Mouse (Mus musculus) G1E (cell line): ENCODE data around the gene Npy2r. TPM values are rescaled to one million over a fixed set of nuclear protein-coding genes. Genes with fewer than 3 reads are reported as not detected.

Source experiments
- ATAC-seq: 2 replicates; pipeline ENCODE4 v1.8.0; 2016; ENCODE audit warnings: mild to moderate bottlenecking; ENCODE audit not compliant: insufficient number of reproducible peaks, poor library complexity, low FRiP score, severe bottlenecking; ENCODE audit errors: extremely low read depth
- DNase-seq: peaks from one replicate; pipeline ENCODE4 v3.0.0; 2012; ENCODE audit warnings: low spot score
- H3K27me3 ChIP-seq: 2 replicates; pipeline ENCODE4 v1.6.1; 2012; ENCODE audit warnings: mild to moderate bottlenecking, low read length, inconsistent platforms; ENCODE audit not compliant: insufficient read depth
- H3K36me3 ChIP-seq: replicated peaks from 2 replicates; pipeline ENCODE3; 2012; ENCODE audit warnings: mild to moderate bottlenecking, inconsistent platforms
- H3K4me1 ChIP-seq: 2 replicates; pipeline ENCODE4 v1.6.1; 2012; ENCODE audit warnings: low read depth, low read length, inconsistent platforms, mixed read lengths; ENCODE audit not compliant: insufficient read depth
- H3K4me3 ChIP-seq: 2 replicates; pipeline ENCODE4 v1.5.1; 2012; ENCODE audit warnings: low read depth, mild to moderate bottlenecking, inconsistent platforms, low read length, moderate library complexity, mixed read lengths
- H3K9me3 ChIP-seq: replicated peaks from 2 replicates; pipeline ENCODE4 v1.6.1; 2012; ENCODE audit warnings: inconsistent platforms
- CTCF ChIP-seq: IDR thresholded peaks from 2 replicates; pipeline ENCODE4 v1.5.1; 2012; ENCODE audit warnings: low read depth, low read length, inconsistent platforms, mixed read lengths
- GATA1 ChIP-seq: IDR thresholded peaks from 2 replicates; pipeline ENCODE4 v1.6.1; 2012; ENCODE audit warnings: borderline replicate concordance, low read length, inconsistent platforms, mixed read lengths
- GATA2 ChIP-seq: IDR thresholded peaks from 2 replicates; pipeline ENCODE4 v1.6.1; 2012; ENCODE audit warnings: low read depth, low read length, inconsistent platforms, borderline replicate concordance
- POLR2AphosphoS5 ChIP-seq: IDR thresholded peaks from 2 replicates; pipeline ENCODE4 v1.6.1; 2012; ENCODE audit warnings: low read depth, low read length, inconsistent platforms; ENCODE audit not compliant: insufficient replicate concordance
- TAL1 ChIP-seq: conservative IDR thresholded peaks from 2 replicates; pipeline ENCODE4 v1.6.1; 2012; ENCODE audit warnings: low read depth, low read length, inconsistent platforms, mixed read lengths
- polyA plus RNA-seq: library from polyadenylated mRNA; stranded (reverse); fragments of >175 nt; gene quantifications from 2 replicates; pipeline ENCODE4 v1.2.3, GENCODE M21; 2012
- total RNA-seq, 2 experiments: library from RNA; stranded (forward) in 1 of 2; stranded (reverse) in 1 of 2; fragments of 200-1000 nt in 1 of 2; fragments of >200 nt in 1 of 2; fragmentation: Nextera tagmentation in 1 of 2; gene quantifications; 2 replicates each; pipeline ENCODE4 v1.2.3; 2014 to 2017

Npy2r gene
- total RNA-seq (2014; fragmentation: Nextera tagmentation) (not detected in 2 replicates), total RNA-seq (2017) (0.16 TPM in 1 of 2 replicates, not detected in the other), polyA plus RNA-seq (not detected in 2 replicates)

- no peak for TF ChIP-seq TAL1
- no peak for TF ChIP-seq GATA1
- no peak for TF ChIP-seq GATA2
- TF ChIP-seq CTCF: no peak
- TF ChIP-seq POLR2AphosphoS5: no peak
- peaks cover 6% of the 10 kb centered on the region; the same call in 1 of the 2 replicates for H3K27me3 ChIP-seq
- H3K4me3 ChIP-seq: no peak within 1 kb of the TSS
- H3K9me3 ChIP-seq: peaks cover 10% of the 10 kb centered on the region
- H3K36me3 ChIP-seq: no peaks in the 10 kb centered on the region
- ATAC-seq (no peak), DNase-seq (no peak)
- no peaks in the 10 kb centered on the region for H3K4me1 ChIP-seq
These were observed at the start of gene Npy2r for GRCm38 (mm10) chr3:82547908-82548721. Gene Npy2r (minus strand): TSS chr3:82548084.

DNA sequence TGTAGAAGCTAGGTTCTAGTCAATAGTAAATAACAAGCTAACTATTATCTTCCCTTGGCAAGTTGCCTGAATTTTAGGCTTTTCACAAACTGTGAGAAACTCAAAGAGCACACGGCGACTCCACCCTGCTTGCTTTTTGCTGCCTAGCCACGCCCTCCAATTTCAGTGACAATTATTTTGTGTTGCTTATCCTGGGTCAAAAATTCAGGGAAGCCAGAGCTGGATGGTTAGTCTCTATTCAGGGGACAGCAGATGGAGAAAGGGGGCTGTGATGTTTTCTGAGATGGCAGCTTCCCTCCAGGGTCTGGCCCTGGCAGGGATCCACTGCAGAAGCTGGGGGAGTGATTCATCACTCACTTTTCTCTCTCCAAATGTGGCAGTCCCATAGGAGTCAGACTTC is 9.9 kb upstream of the Npy2r start:
- Histone ChIP-seq H3K4me3 (no peak overlapping the region), H3K27me3 (no peaks in the 10 kb centered on the region), H3K4me1 (no peaks in the 10 kb centered on the region), H3K36me3 (no peaks in the 10 kb centered on the region), H3K9me3 (no peaks in the 10 kb centered on the region)
- TF ChIP-seq TAL1: no peak
- TF ChIP-seq GATA2: no peak
- no peak for TF ChIP-seq POLR2AphosphoS5
- no peak for TF ChIP-seq CTCF
- TF ChIP-seq GATA1: no peak
- DNase-seq (no peak), ATAC-seq (no peak)

DNA sequence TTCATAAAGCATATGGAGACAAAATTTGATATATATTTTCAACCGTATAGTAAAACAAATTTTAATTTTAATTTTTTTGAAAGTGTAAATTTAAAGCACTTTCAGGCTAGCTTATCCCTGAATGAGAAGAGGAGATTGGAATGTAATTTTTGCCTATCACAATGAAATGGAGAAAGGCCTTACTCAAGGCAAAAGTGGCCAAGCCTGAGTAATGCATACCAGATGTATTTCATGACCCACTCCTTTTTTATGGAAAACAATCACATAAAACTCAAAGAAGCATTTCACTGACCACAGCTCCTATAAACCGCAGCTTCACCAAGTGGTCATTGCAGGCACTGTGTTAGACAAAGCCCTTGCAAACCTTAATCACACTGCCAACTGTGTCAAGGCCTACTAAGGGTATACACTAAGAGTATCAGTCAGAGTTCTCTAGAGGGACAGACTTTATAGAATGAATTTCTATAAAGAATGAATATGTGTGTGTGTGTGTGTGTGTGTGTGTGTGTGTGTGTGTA is 8.5 kb upstream of the Npy2r start:
- Histone ChIP-seq H3K4me3 (no peak overlapping the region), H3K4me1 (no peaks in the 10 kb centered on the region), H3K36me3 (no peaks in the 10 kb centered on the region), H3K9me3 (no peaks in the 10 kb centered on the region), H3K27me3 (no peaks in the 10 kb centered on the region)
- ATAC-seq (no peak), DNase-seq (no peak)
- TF ChIP-seq GATA1 (no peak), POLR2AphosphoS5 (no peak), CTCF (no peak), GATA2 (no peak), TAL1 (no peak)

DNA sequence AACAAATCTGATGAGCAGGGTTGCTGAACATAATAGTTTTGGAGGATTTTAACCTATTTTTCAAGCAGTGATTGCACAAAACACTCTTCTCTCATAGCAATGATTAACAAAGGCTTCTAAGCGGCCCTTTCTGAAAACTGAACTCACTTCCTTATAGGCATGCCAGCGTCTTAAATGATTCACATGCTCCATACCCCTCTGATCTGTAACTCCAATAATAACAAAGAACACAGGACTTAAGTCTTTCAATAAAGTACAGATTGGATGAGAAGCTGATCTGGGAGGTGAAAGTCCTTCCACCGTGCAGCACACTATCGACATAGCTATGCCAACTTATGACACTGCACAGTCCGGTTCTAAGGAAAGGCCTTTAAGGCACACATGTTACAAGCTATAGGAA is 2.0 kb upstream of the Npy2r start:
- no peaks in the 10 kb centered on the region for H3K36me3 ChIP-seq
- H3K9me3 ChIP-seq: peaks cover 10% of the 10 kb centered on the region
- no peak overlapping the region for H3K4me3 ChIP-seq
- H3K27me3 ChIP-seq: peaks cover 6% of the 10 kb centered on the region; the same call in 1 of the 2 replicates
- no peak for TF ChIP-seq GATA2
- TF ChIP-seq GATA1: no peak
- no peak for TF ChIP-seq TAL1
- TF ChIP-seq CTCF: no peak
- TF ChIP-seq POLR2AphosphoS5: no peak
- H3K4me1 ChIP-seq: no peaks in the 10 kb centered on the region
- DNase-seq (no peak), ATAC-seq (no peak)

- TF ChIP-seq TAL1 (no peak), GATA2 (no peak), GATA1 (no peak), POLR2AphosphoS5 (no peak), CTCF (no peak)
- H3K9me3 ChIP-seq: peaks cover 10% of the 10 kb centered on the region
- DNase-seq (no peak), ATAC-seq (no peak)
- H3K36me3 ChIP-seq: no peaks in the 10 kb centered on the region
- H3K4me1 ChIP-seq: no peaks in the 10 kb centered on the region
- peaks cover 6% of the 10 kb centered on the region; the same call in 1 of the 2 replicates for H3K27me3 ChIP-seq
- H3K4me3 ChIP-seq: no peak overlapping the region
These were observed 869 bp upstream of the Npy2r start for GRCm38 (mm10) chr3:82548753-82549152.

DNA sequence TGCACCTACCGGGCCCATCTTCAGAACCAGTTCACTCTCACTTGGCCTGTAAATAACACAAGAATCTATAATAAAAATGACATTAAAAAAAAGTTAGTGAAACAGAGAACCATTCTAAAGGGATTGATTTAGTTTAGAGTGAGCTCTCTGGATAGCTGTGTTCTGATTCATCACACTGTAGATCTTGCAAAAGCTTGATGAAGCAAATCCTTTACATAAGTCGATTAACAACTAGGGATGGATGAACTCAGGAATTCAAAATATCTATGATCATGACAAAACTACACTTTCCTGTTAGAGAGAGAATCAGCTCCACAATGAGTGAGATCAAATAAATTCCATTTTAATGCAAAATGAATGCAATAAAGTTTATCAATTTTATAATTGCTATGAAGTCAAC is 6.4 kb downstream of the Npy2r start:
- Histone ChIP-seq H3K4me3 (no peak overlapping the region), H3K27me3 (no peaks in the 10 kb centered on the region), H3K4me1 (no peaks in the 10 kb centered on the region), H3K9me3 (peaks cover 10% of the 10 kb centered on the region), H3K36me3 (no peaks in the 10 kb centered on the region)
- ATAC-seq (no peak), DNase-seq (no peak)
- TF ChIP-seq TAL1 (no peak), CTCF (no peak), GATA2 (no peak), POLR2AphosphoS5 (no peak), GATA1 (no peak)
